Mouse (Mus musculus): Measurements from ENCODE around the gene Fcgr4. TPM values are rescaled to one million over a fixed set of nuclear protein-coding genes. Genes with fewer than 3 reads are reported as not detected.
"Not testable (repeated sequence)": the region's sequence is repeated elsewhere in the genome, so short reads cannot be mapped to it uniquely, and the experiment has no call there.

The Fcgr4 gene
- 1.6 TPM in 1 of 2 replicates, not detected in the other for total RNA-seq (2017)

DNA sequence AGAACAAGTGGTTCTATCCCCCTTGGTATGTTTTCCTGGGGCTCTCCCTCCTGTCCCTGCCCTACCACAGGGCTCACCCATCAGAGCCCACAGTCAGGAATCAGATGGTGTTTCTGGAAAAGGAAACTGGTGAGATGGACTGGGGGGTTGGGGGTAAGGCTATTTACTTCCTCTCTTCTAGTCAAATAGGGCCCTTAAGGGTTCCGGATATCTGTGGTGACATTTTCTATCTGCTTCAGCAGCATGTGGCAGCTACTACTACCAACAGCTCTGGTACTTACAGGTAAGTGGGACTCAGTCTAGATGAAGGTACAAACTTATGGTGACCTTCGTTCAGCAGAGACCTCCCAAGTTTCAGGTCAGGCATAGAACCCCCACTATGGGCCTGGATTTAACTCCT lies at the start of gene Fcgr4:
Fcgr4 (plus strand) TSS at position 184 of the 400 bp plus-strand sequence.
- ATAC-seq (replicated peaks; ENCODE audit: low read depth, poor library complexity, severe bottlenecking), result peak; percentile 43

DNA sequence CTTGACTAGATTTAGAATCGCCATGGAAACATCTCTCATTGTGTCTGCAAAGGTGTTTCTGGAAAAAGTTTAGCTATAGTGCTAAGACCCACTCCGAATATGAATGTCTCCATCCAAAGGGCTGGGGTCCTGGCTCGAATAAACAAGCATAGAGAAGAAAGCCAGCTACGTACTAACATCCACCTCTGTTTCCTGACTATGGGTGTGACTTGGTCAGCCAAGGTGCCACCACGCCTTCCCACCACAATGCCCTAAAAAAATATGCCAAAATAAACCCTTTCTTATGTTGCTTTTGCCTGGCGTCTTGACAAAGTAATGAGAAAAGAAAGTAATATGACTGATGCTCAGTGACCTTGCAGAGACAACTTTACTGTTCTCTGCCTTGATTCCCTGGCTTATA lies 46.2 kb upstream of the Fcgr4 start:
- ATAC-seq (replicated peaks; ENCODE audit: low read depth, poor library complexity, severe bottlenecking), result no peak

DNA sequence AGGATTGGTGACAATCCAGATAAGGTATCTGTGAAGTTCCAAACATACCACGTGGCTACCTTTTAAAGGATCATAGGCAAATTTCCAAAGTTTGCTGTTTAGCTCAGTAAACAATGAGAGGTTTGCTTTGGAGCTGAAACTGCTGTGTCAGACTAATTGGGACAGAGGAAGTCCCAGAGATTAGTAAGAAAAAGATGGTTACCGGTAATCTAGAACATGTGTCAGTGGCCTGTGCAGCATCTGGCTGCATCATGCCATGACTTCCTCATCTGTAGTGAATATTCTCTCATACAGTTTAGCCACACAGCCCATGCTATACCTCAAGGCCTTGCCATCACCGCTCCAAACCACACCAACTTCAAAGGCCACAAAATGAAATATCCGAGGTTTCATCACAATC lies 45.8 kb upstream of the Fcgr4 start:
- ATAC-seq (replicated peaks; ENCODE audit: low read depth, poor library complexity, severe bottlenecking), result peak; percentile 85

DNA sequence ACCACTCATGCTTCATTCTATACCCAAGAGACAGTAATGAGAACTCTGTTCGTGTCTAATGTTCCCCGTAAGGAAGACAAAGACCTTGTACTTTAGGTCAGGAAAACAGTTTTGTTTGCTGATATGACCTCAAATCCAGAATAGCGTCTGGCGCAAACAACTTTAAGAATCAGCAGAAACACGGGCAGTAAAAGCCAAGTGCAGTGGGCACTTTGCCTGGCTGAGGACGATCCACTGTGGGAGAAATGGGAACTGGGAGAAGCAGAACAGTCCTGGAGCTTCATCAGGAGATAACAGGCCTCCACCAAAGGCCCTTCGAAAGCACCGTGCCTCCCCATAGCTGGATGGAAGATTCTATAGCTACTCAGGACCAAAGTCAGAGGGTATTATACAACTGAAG lies 44.5 kb upstream of the Fcgr4 start:
- no peak for ATAC-seq (replicated peaks; ENCODE audit: low read depth, poor library complexity, severe bottlenecking)

DNA sequence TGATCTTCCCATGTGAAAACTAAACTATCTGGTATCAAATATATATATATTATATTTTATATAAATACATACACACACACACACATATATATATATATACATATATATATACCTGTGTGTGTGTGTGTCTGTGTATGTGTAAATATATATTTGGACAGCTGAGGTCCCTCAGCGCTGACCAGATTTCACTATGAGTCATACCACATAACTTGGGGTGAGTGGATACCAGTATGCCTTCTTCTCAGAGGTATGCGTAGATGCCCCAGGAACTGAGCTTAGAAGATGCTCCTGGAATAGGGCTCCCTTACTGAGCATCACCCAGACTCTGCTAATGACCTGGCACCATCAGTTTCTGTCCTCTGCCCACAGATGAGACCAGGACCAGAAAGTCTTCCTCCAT lies 44.0 kb upstream of the Fcgr4 start:
- ATAC-seq (replicated peaks; ENCODE audit: low read depth, poor library complexity, severe bottlenecking), result no peak

DNA sequence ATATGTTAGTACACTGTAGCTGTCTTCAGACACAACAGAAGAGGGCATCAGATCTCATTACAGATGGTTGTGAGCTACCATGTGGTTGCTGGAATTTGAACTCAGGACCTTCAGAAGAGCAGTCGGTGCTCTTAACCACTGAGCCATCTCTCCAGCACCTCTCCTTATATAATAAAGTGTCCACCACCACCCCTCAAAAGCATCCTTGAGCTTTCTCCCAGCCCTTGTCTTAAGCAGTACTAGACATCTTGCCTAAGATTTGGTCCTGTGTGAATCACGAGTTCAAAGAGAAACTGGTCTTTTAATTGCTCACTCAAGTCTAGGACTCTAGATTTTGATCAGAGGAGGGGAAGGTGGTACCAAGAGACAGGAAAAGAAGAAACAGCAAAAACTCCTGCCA lies 43.4 kb upstream of the Fcgr4 start:
- ATAC-seq (replicated peaks; ENCODE audit: low read depth, poor library complexity, severe bottlenecking), result not testable (repeated sequence)

DNA sequence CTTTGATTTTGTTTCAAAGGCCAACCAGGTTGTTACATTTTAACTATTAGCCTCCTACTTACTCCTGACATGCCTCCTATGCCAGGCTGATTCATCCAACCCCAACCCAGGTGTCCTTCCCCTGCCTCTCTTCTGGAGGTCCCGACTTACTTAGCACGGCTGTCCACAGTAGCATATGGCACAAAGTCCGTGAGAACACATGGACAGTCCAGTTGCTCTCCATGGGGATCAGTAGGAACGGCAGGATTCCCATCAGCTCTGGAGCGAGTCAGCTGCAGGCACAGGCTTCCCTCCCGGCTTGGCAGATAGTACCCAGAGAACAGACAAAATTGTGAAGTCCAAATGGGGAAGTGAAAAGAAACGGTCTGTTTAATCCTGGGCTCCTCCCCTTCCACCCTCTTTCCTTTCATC lies 43.0 kb upstream of the Fcgr4 start:
- ATAC-seq (replicated peaks; ENCODE audit: low read depth, poor library complexity, severe bottlenecking), result peak; percentile 81

DNA sequence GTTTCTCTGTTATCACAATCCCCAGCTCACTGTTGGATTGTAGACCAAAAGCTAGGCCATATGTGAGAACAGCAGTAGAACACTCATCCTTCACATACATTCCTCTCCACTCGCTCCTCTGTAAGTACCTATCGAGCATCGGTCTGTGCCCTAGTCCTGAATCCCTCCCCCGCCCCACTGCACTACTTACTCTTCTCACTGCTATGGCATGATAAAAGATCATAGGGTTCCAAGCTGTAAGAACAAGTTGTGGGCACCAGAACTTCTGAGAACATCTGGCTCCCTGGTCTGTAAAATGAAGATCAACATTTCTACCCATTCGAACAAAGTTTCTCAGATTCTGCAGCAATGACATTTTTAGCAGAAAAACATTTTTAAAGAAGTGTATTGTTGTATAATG lies 42.3 kb upstream of the Fcgr4 start, which contains the start of gene Fcgr2b:
Fcgr2b (minus strand) TSS at position 101 of the 400 bp plus-strand sequence.
- ATAC-seq (replicated peaks; ENCODE audit: low read depth, poor library complexity, severe bottlenecking), result no peak

DNA sequence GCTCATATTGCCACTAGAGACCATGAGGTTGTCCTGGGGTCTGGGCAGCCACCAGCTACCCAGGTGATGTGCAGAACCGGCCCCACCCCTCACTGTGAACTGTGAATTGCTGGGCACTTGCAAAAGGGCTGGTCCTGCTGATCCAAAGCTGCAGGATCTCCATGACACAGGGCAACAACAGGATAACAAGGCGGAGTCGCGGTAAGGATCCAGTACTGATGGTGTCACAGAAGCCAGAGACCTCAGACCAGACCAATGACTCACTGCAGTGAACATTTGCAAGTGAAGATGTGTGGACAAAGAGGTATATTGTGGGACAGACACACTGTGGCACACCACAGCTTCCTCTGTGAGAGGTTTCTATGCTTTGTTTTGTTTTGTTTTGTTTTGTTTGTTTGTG lies 40.1 kb upstream of the Fcgr4 start:
- ATAC-seq (replicated peaks; ENCODE audit: low read depth, poor library complexity, severe bottlenecking), result no peak

DNA sequence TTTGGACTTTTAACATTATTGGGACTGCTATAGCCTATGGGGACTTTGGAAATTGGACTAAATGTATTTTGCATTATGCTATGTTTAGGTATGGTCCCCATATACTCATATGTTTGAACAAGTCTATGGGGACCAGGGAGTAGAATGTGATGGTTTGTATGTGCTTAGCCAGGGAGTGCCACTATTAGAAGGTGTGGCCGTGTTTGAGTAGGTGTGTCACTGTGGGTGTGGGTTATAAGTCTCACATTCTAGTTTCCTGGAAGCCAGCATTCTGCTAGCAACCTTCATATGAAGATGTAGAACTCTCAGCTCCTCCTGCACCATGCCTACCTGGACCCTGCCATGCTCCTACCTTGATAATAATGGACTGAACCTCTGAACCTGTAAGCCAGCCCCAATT lies 37.0 kb upstream of the Fcgr4 start:
- not testable (repeated sequence) for ATAC-seq (replicated peaks; ENCODE audit: low read depth, poor library complexity, severe bottlenecking)

DNA sequence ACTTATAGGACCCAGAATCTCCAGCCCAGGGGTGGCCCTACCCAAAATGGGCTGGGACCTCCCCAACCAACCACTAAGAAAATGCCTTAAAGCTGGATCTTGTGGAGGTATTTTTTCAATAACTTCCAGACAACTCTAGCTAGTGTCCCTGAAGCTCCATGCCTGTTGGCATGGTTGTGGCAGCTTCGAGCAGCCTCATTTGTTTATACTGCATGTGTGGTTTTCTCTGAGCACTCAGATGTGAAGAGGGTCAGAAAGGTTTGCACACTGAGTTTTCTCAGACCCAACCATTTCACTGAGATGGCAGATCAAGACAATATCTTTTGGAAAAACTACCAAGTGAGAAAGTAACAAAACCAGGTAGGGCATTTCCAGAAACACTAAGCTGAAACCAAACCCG lies 36.4 kb upstream of the Fcgr4 start:
- no peak for ATAC-seq (replicated peaks; ENCODE audit: low read depth, poor library complexity, severe bottlenecking)

DNA sequence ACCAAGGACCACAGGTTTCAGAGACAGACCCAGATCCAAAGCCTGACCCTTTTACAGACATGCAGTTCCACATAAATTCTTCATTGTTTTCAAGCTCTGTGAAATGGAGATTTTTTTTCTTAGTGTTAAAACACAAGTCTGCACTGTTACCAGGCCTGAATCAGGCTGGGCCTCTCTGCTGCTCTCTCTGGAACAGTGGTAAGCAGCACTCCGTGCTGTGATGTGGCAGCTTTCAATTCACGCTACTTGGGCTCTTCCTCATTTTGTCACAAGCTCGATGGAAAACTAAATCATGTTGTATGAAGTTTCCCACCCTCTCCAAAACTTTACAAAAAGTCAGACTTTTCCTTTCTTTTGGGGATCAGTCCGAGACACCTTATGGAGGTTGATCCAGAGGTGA lies 35.7 kb upstream of the Fcgr4 start:
- ATAC-seq (replicated peaks; ENCODE audit: low read depth, poor library complexity, severe bottlenecking), result 0 out of 2 replicates have a peak, but pooled peaks have one; percentile 39

DNA sequence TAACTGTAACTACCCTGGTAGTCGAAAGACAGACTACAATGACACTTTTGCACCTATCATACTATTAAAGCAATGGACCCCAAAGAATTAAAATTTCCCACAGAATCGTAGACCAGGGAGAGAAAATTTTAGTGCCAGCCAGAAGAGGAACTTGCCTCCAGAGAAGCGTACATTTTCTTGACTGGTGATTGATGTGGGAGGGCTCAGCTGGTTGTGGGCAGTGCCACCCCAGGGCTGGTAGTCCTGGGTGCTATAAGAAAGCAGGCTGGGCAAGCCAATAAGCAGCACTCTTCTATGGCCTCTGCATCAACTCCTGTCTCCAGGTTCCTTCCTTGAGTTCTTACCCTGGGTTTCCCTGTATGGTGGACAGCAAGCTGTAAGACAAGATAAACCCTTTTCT lies 33.6 kb upstream of the Fcgr4 start:
- ATAC-seq (replicated peaks; ENCODE audit: low read depth, poor library complexity, severe bottlenecking), result peak; percentile 74; the same call in 1 of the 2 replicates

DNA sequence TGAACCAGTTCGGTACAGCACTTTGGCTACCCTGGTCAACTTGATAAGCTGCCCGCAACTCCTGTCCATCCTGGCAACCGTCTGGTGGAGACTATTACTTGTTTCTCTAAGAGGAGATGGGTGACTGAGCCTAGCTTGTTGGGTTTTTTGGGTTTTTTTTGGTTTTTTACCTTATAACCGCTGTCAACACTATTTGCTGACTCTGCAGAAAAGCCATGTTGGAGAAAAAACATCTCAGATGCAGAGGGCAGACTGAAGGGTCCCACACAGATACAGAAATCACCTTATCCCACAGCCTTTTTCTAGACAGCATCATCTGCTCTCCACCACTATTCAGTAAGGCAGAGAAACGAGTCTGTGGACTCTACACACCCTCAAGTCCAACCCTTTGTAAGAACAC lies 32.9 kb upstream of the Fcgr4 start:
- no peak for ATAC-seq (replicated peaks; ENCODE audit: low read depth, poor library complexity, severe bottlenecking)

DNA sequence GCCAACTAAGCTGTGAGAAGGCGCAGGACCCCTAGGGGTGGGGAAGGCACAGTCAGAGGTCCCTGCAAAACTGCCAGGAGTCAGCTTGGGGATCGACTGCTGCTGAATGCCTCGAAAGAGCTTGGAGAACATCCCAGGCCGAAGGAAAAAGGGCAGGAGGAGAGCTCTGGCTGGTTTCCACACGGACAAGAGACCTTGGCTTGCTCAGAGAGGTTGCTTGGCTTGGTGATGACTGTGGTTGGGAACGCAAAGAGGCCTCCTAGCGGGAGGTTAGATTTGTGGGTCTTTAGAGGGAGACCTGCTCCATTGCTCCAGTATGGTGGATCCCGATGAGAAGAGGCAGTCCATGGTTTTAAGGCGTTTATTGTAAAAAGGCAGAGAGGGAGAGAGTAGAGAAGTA lies 29.1 kb upstream of the Fcgr4 start:
- ATAC-seq (replicated peaks; ENCODE audit: low read depth, poor library complexity, severe bottlenecking), result no peak

DNA sequence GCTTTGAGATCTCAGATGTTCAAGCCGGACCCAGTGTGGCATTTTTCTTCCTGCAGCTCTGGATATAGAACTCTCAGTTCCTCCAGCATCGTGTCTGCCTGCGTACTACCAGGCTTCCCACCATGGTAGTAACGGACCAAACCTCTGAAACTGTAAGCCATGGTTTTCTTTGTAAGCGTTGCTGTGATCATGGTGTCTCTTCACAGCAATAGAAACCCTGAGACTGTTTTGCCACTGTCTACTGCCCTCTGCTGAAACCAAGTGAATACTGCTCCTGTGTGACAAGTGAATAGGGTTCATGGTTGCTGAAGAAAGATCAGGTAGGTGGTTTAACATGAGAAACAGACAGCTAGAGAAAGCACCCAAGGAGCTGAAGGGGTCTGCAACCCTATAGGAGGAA lies 26.2 kb upstream of the Fcgr4 start:
- peak; percentile 82 for ATAC-seq (replicated peaks; ENCODE audit: low read depth, poor library complexity, severe bottlenecking)

DNA sequence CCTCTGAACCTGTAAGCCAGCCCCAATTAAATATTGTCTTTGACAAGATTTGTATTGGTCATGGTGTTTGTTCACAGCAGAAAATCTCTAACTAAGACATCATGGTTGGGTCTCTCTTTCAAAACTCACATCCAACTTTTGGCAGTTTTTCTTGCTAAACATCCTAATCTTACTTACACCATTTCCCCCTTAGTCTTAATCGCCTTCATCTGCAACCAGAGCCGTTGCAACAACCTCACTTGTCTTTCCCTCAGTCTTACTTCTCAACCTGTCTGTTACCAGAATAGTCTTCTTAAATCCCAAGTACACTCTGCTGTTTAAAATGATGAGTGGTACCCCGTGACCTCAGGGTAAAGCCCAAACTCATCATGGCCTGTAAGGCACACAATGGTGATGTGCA lies 22.7 kb upstream of the Fcgr4 start:
- no peak for ATAC-seq (replicated peaks; ENCODE audit: low read depth, poor library complexity, severe bottlenecking)

DNA sequence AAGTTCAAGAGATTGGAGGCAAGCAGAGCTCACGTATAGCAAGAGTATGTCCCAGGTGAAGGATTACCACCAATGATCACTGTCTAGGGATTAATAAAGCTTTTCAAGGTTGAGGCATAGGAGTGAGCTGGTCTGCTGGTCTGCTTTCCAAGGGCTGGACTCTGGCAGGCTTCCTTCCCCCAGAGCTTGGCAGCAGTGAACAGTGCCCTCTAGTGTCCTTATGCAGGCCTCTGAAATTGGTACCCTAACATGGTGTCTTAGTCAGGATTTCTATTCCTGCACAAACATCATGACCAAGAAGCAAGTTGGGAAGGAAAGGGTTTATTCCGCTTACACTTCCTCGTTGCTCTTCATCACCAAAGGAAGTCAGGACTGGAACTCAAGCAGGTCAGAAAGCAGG lies 22.0 kb upstream of the Fcgr4 start:
- ATAC-seq (replicated peaks; ENCODE audit: low read depth, poor library complexity, severe bottlenecking), result peak; percentile 68

DNA sequence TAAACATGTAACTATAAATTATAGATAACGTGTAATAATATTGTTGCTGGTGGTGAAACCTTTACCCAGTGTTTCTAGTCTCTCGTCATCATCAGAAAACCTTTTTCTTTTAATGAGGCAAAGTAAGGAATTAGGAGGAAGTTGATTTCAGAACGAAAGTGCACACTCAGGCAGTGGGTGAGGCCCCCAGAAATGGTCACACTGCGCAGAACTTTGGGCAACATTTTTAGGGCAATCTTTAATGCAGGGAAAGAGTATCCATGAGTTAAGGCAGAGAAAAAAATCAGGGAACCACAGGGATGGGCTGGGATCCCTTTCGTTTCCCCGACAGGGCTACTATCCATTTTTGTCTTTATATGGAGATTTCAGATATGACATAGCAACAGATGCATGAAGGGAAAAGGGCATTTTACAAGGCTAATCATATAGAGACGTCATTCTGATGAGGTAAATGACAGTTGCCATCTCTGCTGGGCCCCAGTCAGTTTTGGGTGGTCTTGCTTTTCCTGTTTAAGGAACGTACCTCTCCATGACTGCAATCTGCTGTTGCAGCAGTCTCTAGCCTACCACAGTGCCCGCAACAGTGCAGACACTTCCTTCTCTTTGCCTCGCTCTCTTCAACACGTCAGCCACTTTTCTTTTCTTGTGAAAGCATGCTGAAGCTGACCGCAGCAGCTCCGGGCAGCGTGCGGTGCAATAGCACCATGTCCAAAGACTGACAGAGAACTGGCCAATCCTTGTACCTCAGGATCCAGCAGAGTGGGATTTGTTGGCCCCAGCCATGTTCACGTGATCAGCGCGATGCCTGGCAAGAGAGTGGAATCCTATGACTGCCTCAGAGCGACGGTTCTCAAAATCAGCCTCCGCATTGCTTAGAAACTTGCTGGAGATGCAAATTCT lies 20.7 kb upstream of the Fcgr4 start:
- peak; percentile 92 for ATAC-seq (replicated peaks; ENCODE audit: low read depth, poor library complexity, severe bottlenecking)

DNA sequence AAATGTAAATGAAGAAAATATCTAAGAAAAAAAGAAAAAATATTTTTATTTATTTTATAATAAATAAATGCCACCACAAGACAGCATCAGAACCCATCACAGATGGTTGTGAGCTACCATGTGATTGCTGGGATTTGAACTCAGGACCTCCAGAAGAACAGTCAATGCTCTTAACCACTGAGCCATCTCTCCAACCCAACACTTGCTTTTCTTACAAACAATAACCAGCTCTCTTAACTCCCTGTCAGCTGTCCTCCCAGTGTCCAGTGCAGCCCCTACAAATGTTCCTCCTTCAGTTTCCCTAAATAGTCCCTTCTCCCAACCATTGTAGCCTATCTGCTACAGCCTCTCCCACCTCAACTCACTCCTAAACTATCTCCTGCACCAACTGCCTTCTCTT lies 18.9 kb upstream of the Fcgr4 start:
- no peak for ATAC-seq (replicated peaks; ENCODE audit: low read depth, poor library complexity, severe bottlenecking)

DNA sequence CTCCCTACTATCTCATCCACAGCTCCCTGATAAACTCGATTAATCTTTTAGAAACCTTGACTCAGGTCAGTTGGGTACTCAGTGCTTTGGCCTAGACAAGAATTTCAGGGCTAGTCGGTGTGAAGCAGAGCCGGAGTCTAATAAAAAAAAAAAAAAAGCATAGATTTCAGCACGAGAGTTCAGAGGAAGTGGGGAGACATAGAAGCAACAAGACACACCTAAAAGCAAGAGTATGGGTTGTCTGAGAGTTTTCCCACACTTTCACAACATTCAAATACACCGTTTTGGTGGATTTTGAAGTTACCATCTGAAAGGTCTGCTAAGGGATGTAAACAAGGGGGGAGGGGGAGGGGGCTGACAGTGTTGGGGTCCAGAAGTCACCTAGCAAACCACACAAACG lies 13.6 kb upstream of the Fcgr4 start:
- ATAC-seq (replicated peaks; ENCODE audit: low read depth, poor library complexity, severe bottlenecking), result no peak

DNA sequence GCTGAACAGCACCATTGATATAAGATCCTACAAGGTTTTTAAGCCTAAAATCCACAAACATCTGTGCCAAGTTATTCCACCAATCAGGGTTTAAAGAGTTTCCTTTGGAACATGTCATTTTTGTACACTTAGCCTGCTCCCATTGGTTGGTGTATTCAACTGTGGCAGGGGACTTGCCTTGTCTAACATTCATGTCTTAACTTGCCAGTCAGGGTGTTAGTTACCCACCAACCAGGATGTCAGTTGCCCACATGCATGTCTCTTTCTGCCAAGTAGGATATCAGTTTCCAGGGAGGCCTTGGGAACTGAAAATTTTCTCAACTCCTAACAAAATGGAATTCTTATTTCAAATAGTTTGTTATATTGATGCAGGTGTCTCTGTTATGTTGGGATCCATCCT lies 13.1 kb upstream of the Fcgr4 start:
- ATAC-seq (replicated peaks; ENCODE audit: low read depth, poor library complexity, severe bottlenecking), result no peak

Data from common myeloid progenitor, adult 5-6 weeks (primary cell).